Mouse (Mus musculus) ES-Bruce4 (cell line): Measurements from ENCODE around the gene Foxk2.

Experiments
- CTCF ChIP-seq: IDR thresholded peaks from one replicate; pipeline ENCODE4 v1.8.1; 2011; ENCODE audit warnings: low read depth, low read length
- EP300 ChIP-seq: IDR thresholded peaks from 2 replicates; pipeline ENCODE4 v1.6.1; 2011; ENCODE audit warnings: low read depth, low read length; ENCODE audit not compliant: insufficient read depth
- POLR2A ChIP-seq: IDR thresholded peaks from one replicate; pipeline ENCODE4 v1.8.1; 2011; ENCODE audit warnings: low read length; ENCODE audit not compliant: insufficient read depth

- TF ChIP-seq CTCF (no peak), POLR2A (peak; percentile 16), EP300 (no peak)
Measured at GRCm38 (mm10) chr11:121354091-121354707, 94.4 kb downstream of the Foxk2 start, which contains the start of gene Wdr45b.
